Mouse (Mus musculus) hindbrain, embryonic 12.5 days (tissue): ENCODE measurements around the gene Lrmp. TPM values are rescaled to one million over a fixed set of nuclear protein-coding genes. Genes with fewer than 3 reads are reported as not detected.
"Not testable (repeated sequence)": the region's sequence is repeated elsewhere in the genome, so short reads cannot be mapped to it uniquely, and the experiment has no call there.

Source experiments
- ATAC-seq: fragments of 200-750 bp; cut with Nextera tagmentation; 2 replicates; pipeline ENCODE4 v1.8.0; 2017; ENCODE audit warnings: moderate TSS enrichment; ENCODE audit not compliant: low FRiP score
- H3K27ac ChIP-seq: fragments of 300-500 bp; sonication (generic); 2 replicates; pipeline ENCODE4 v1.5.1; 2016; ENCODE audit warnings: mild to moderate bottlenecking
- H3K27me3 ChIP-seq: fragments of 300-500 bp; sonication (generic); 2 replicates; pipeline ENCODE4 v1.6.1; 2016; ENCODE audit warnings: mild to moderate bottlenecking
- H3K36me3 ChIP-seq: fragments of 300-500 bp; sonication (generic); 2 replicates; pipeline ENCODE4 v1.6.1; 2016; ENCODE audit warnings: mild to moderate bottlenecking
- H3K4me1 ChIP-seq: fragments of 300-500 bp; sonication (generic); 2 replicates; pipeline ENCODE4 v1.6.1; 2016
- H3K4me2 ChIP-seq: fragments of 300-500 bp; sonication (generic); replicated peaks from 2 replicates; pipeline ENCODE4 v1.6.1; 2016; ENCODE audit warnings: mild to moderate bottlenecking
- H3K4me3 ChIP-seq: fragments of 300-500 bp; sonication (generic); 2 replicates; pipeline ENCODE4 v1.5.1; 2016; ENCODE audit warnings: mild to moderate bottlenecking
- H3K9ac ChIP-seq: fragments of 300-500 bp; sonication (generic); 2 replicates; pipeline ENCODE4 v1.6.1; 2016; ENCODE audit warnings: mild to moderate bottlenecking, moderate library complexity
- H3K9me3 ChIP-seq: fragments of 300-500 bp; sonication (generic); replicated peaks from 2 replicates; pipeline ENCODE4 v1.6.1; 2016; ENCODE audit warnings: mild to moderate bottlenecking
- WGBS: fragments of 180-500 bp; shearing (Covaris S2); methylation state at CpG from one replicate; pipeline ENCODE4 v1.1.7; 2016; 5-methylcytosine and 5-hydroxymethylcytosine counted together
- polyA plus RNA-seq: library from polyadenylated mRNA; unstranded; fragments of >200 nt; fragmentation: Nextera tagmentation; extraction: Ambion mirVana; gene quantifications from 2 replicates; pipeline ENCODE4 v1.2.1, GENCODE M21; 2016

Lrmp gene
- polyA plus RNA-seq, 1 experiment from 2014 or later, result 1.4 TPM

- H3K4me2 ChIP-seq, result no peak overlapping the region
- H3K4me3 ChIP-seq, result no peak overlapping the region
- no peaks in the 10 kb centered on the region for H3K27me3 ChIP-seq
- no peaks in the 10 kb centered on the region for H3K36me3 ChIP-seq
- no peak for ATAC-seq
- H3K9me3 ChIP-seq, result no peaks in the 10 kb centered on the region
- WGBS, result 73% methylated on average over 7 of the region's 7 CpGs
- H3K4me1 ChIP-seq, result peaks cover 17% of the 10 kb centered on the region
- no peak overlapping the region for H3K27ac ChIP-seq
- H3K9ac ChIP-seq, result no peak overlapping the region
Observed at GRCm38 (mm10) chr6:145125591-145126113, 10.2 kb downstream of the Lrmp start.

- H3K27me3 ChIP-seq, result no peaks in the 10 kb centered on the region
- H3K4me3 ChIP-seq, result no peak overlapping the region
- no peak overlapping the region for H3K4me2 ChIP-seq
- 98% methylated on average over 3 of the region's 3 CpGs for WGBS
- H3K36me3 ChIP-seq, result no peaks in the 10 kb centered on the region
- H3K4me1 ChIP-seq, result peaks cover 7% of the 10 kb centered on the region; the same call in 1 of the 2 replicates
- H3K9ac ChIP-seq, result no peak overlapping the region
- H3K27ac ChIP-seq, result no peak overlapping the region
- H3K9me3 ChIP-seq, result no peaks in the 10 kb centered on the region
- ATAC-seq, result no peak
Observed at GRCm38 (mm10) chr6:145127652-145128051, 12.2 kb downstream of the Lrmp start.

- WGBS, result 75% methylated on average over 4 of the region's 4 CpGs
- Histone ChIP-seq H3K27ac (no peak overlapping the region), H3K36me3 (no peaks in the 10 kb centered on the region), H3K4me2 (no peak overlapping the region), H3K27me3 (no peaks in the 10 kb centered on the region), H3K9me3 (no peaks in the 10 kb centered on the region), H3K4me3 (no peak overlapping the region), H3K9ac (no peak overlapping the region), H3K4me1 (peaks cover 3% of the 10 kb centered on the region; the same call in 1 of the 2 replicates)
- no peak for ATAC-seq
Observed at GRCm38 (mm10) chr6:145129563-145129962, 14.1 kb downstream of the Lrmp start.

- WGBS, result 93% methylated on average over 5 of the region's 5 CpGs
- ATAC-seq, result no peak
- Histone ChIP-seq H3K36me3 (no peaks in the 10 kb centered on the region), H3K4me2 (no peak overlapping the region), H3K27ac (no peak overlapping the region), H3K27me3 (no peaks in the 10 kb centered on the region), H3K4me1 (no peaks in the 10 kb centered on the region), H3K9me3 (no peaks in the 10 kb centered on the region), H3K4me3 (no peak overlapping the region), H3K9ac (no peak overlapping the region)
Observed at GRCm38 (mm10) chr6:145131991-145132390, 16.5 kb downstream of the Lrmp start.

- H3K4me3 ChIP-seq, H3K4me1 ChIP-seq, H3K36me3 ChIP-seq, H3K9ac ChIP-seq, ATAC-seq, H3K9me3 ChIP-seq, H3K4me2 ChIP-seq, H3K27me3 ChIP-seq, H3K27ac ChIP-seq: not testable (repeated sequence)
- WGBS, result 81% methylated on average over 5 of the region's 5 CpGs
Observed at GRCm38 (mm10) chr6:145132969-145133368, 17.5 kb downstream of the Lrmp start.

GRCm38 (mm10) chr6:145135295-145135694 is 19.8 kb downstream of the Lrmp start:
- no peak overlapping the region for H3K4me3 ChIP-seq
- ATAC-seq, result no peak
- H3K36me3 ChIP-seq, result no peaks in the 10 kb centered on the region
- no peak overlapping the region for H3K9ac ChIP-seq
- no peak overlapping the region for H3K27ac ChIP-seq
- H3K27me3 ChIP-seq, result no peaks in the 10 kb centered on the region
- H3K4me2 ChIP-seq, result no peak overlapping the region
- 74% methylated on average over 3 of the region's 3 CpGs for WGBS
- no peaks in the 10 kb centered on the region for H3K4me1 ChIP-seq
- no peaks in the 10 kb centered on the region for H3K9me3 ChIP-seq

GRCm38 (mm10) chr6:145135804-145136203 is 20.4 kb downstream of the Lrmp start:
- Histone ChIP-seq H3K9me3 (no peaks in the 10 kb centered on the region), H3K4me1 (no peaks in the 10 kb centered on the region), H3K36me3 (no peaks in the 10 kb centered on the region), H3K27ac (no peak overlapping the region), H3K9ac (no peak overlapping the region), H3K4me3 (no peak overlapping the region), H3K27me3 (no peaks in the 10 kb centered on the region), H3K4me2 (no peak overlapping the region)
- WGBS, result 66% methylated on average over 9 of the region's 9 CpGs
- no peak for ATAC-seq

- ATAC-seq, result no peak
- WGBS, result 84% methylated on average over 5 of the region's 5 CpGs
- H3K9ac ChIP-seq, result no peak overlapping the region
- no peak overlapping the region for H3K27ac ChIP-seq
- no peaks in the 10 kb centered on the region for H3K4me1 ChIP-seq
- H3K4me3 ChIP-seq, result no peak overlapping the region
- H3K4me2 ChIP-seq, result no peak overlapping the region
- H3K36me3 ChIP-seq, result no peaks in the 10 kb centered on the region
- H3K9me3 ChIP-seq, result no peaks in the 10 kb centered on the region
- no peaks in the 10 kb centered on the region for H3K27me3 ChIP-seq
Observed at GRCm38 (mm10) chr6:145136831-145137230, 21.4 kb downstream of the Lrmp start.

- Histone ChIP-seq H3K27ac (no peak overlapping the region), H3K9me3 (no peaks in the 10 kb centered on the region), H3K4me1 (0 out of 2 replicates have a peak, but pooled peaks cover 2% of the 10 kb centered on the region), H3K4me2 (no peak overlapping the region), H3K4me3 (no peak overlapping the region), H3K9ac (no peak overlapping the region), H3K27me3 (no peaks in the 10 kb centered on the region), H3K36me3 (no peaks in the 10 kb centered on the region)
- WGBS, result 88% methylated on average over 13 of the region's 13 CpGs
- ATAC-seq, result no peak
Observed at GRCm38 (mm10) chr6:145139236-145139635, 23.8 kb downstream of the Lrmp start.

- Histone ChIP-seq H3K4me2 (no peak overlapping the region), H3K9me3 (no peaks in the 10 kb centered on the region), H3K27ac (no peak overlapping the region), H3K4me1 (0 out of 2 replicates have a peak, but pooled peaks cover 3% of the 10 kb centered on the region), H3K36me3 (no peaks in the 10 kb centered on the region), H3K4me3 (no peak overlapping the region), H3K9ac (no peak overlapping the region), H3K27me3 (no peaks in the 10 kb centered on the region)
- 79% methylated on average over 11 of the region's 11 CpGs for WGBS
- ATAC-seq, result no peak
Observed at GRCm38 (mm10) chr6:145139776-145140475, 24.5 kb downstream of the Lrmp start.

GRCm38 (mm10) chr6:145140706-145141105 is 25.3 kb downstream of the Lrmp start:
- no peak overlapping the region for H3K4me3 ChIP-seq
- no peaks in the 10 kb centered on the region for H3K27me3 ChIP-seq
- no peak overlapping the region for H3K9ac ChIP-seq
- WGBS, result 79% methylated on average over 11 of the region's 11 CpGs
- no peaks in the 10 kb centered on the region for H3K36me3 ChIP-seq
- 0 out of 2 replicates have a peak, but pooled peaks cover 3% of the 10 kb centered on the region for H3K4me1 ChIP-seq
- H3K27ac ChIP-seq, result no peak overlapping the region
- no peaks in the 10 kb centered on the region for H3K9me3 ChIP-seq
- H3K4me2 ChIP-seq, result no peak overlapping the region
- no peak for ATAC-seq

GRCm38 (mm10) chr6:145141827-145142226 is 26.4 kb downstream of the Lrmp start:
- H3K4me1 ChIP-seq, result 0 out of 2 replicates have a peak, but pooled peaks cover 3% of the 10 kb centered on the region

GRCm38 (mm10) chr6:145145173-145145572 is 29.7 kb downstream of the Lrmp start:
- Histone ChIP-seq H3K4me3 (no peak overlapping the region), H3K9me3 (no peaks in the 10 kb centered on the region), H3K4me2 (no peak overlapping the region), H3K9ac (no peak overlapping the region), H3K36me3 (no peaks in the 10 kb centered on the region), H3K27me3 (no peaks in the 10 kb centered on the region), H3K4me1 (0 out of 2 replicates have a peak, but pooled peaks cover 3% of the 10 kb centered on the region), H3K27ac (no peak overlapping the region)
- 74% methylated on average over 7 of the region's 7 CpGs for WGBS
- no peak for ATAC-seq

More at GRCm38 (mm10) chr6:145141827-145142226, 26.4 kb downstream of the Lrmp start:
- Histone ChIP-seq H3K4me2 (no peak overlapping the region), H3K36me3 (no peaks in the 10 kb centered on the region), H3K27me3 (no peaks in the 10 kb centered on the region), H3K9ac (no peak overlapping the region), H3K9me3 (no peaks in the 10 kb centered on the region), H3K4me3 (no peak overlapping the region), H3K27ac (no peak overlapping the region)
- ATAC-seq, result no peak
- 93% methylated on average over 12 of the region's 12 CpGs for WGBS
